Mouse (Mus musculus) urinary bladder, postnatal 14 days (tissue): ENCODE measurements at regions not wholly inside any gene's neighbourhood (a gene's known extent, or its start where the extent isn't known, plus 50 kb on each side); places are given as distances from the start of the nearest gene placed in this dataset.
"Not testable (repeated sequence)": the region's sequence is repeated elsewhere in the genome, so short reads cannot be mapped to it uniquely, and the experiment has no call there.

Experiments used
- DNase-seq: peaks from one replicate; pipeline ENCODE4 v3.0.0; 2021; ENCODE audit warnings: low spot score

- no peak for DNase-seq
These were observed 76.3 kb downstream of the Cpn2 start for GRCm38 (mm10) chr16:30190935-30191514.

GRCm38 (mm10) chr16:30193294-30194261, 73.7 kb downstream of the Cpn2 start:
- DNase-seq: peak; percentile 58

DNA sequence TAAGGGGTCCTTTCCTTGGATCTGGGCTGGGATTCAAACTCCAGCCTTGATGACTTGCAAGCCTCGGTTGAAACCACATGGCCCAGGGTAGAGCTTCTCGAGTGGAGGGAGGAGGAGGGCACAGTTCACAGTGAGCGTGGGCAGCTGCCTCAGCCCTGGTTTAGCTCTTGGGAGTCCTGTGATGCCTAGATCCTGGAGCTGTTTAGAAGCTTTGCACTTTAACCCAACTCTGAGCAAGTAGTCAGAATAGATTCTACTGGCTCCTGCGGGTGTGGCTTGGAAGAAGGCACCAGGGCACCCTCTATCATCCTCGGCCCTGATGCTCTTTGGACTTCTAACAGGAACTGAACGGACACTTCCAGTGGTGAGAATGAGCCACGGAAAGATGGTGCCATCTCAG, 72.5 kb downstream of the Cpn2 start:
- DNase-seq: no peak

DNA sequence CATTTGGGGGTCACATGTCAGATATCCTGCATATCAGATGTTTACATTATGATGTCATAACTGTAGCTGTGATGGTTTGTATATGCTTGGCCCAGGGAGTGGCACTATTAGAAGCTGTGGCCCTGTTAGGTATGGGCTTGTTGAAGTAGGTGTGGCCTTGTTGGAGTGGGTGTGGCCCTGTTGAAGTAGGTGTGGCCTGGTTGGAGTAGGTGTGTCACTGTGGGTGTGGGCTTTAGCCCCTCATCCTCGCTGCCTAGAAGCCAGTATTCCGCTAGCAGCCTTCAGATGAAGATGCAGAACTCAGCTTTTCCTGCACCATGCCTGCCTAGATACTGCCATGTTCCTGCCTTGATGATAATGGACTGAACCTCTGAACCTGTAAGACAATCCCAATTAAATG, 71.4 kb downstream of the Cpn2 start:
- not testable (repeated sequence) for DNase-seq

- no peak for DNase-seq
These were observed 69.9 kb downstream of the Cpn2 start for GRCm38 (mm10) chr16:30197351-30197750.

- peak; percentile 45 for DNase-seq
These were observed 67.5 kb downstream of the Cpn2 start for GRCm38 (mm10) chr16:30199836-30200235.

GRCm38 (mm10) chr16:30204144-30204543, 63.2 kb downstream of the Cpn2 start:
- peak; percentile 15 for DNase-seq

- DNase-seq: no peak
These were observed 61.9 kb downstream of the Cpn2 start for GRCm38 (mm10) chr16:30205314-30205815.

DNA sequence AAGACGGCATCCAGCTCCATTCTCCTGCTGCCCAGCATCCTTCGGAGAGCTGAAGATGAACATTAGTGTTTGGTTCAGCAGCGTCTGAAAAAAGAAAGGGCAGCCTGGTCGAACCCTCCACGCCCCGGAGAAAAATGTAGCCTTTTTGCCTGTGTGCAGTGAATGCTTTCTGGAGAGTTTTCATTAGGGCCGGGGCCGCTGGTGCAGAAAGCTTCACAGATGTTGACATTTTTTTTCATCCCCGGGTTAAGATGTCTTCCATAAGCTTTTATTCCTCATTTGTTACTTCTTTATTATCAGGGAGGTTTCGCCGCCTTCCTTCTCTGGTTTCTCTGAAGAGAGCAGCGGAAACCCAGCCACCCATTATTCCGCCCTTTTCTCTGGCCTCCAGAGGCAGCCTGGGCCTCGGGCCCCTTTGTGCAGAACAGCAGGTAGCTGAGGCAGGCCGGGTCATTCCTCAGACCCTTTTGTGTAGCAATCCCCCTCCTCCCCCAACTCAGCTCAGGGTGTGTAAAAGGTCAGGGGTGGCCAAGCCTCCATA, 61.4 kb downstream of the Cpn2 start:
- DNase-seq: no peak
